Mouse (Mus musculus): Measurements from ENCODE around the gene Lce1m. TPM values are rescaled to one million over a fixed set of nuclear protein-coding genes. Genes with fewer than 3 reads are reported as not detected.

Lce1m gene
- total and polyA plus RNA-seq, 2 experiments from 2014 or later, result not detected

DNA sequence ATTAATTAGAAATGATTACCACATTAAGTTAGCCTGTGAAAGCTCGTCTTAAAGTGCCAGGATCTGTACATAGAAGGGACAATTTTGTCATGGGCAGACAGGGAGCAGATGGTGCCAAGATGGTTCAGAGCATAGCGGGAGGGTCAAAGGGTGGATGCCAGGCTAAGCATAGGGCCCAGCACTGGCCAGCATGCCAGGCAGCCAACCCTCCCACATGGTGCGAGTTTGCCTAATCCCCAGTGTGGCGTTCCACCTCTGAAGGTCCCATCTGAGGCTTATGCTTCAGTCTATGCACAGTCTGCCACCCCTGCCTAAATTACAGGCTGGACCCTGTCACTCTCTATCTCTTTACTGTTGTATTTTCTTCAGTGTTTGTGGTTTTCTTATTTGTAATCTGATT lies 16.0 kb downstream of the Lce1m start:
- no peaks in the 10 kb centered on the region for H3K9me3 ChIP-seq (replicated peaks; ENCODE audit: control insufficient read depth, low read length)
- no peak for ATAC-seq (ENCODE audit: insufficient read depth, low read depth)
- H3K27me3 ChIP-seq (ENCODE audit: control insufficient read depth, insufficient read depth, low read length), result no peaks in the 10 kb centered on the region
- H3K27ac ChIP-seq (ENCODE audit: low read depth), result no peak overlapping the region
- TF ChIP-seq CTCF (IDR thresholded peaks at IDR 0.05; ENCODE audit: low read depth), result no peak
- TF ChIP-seq EP300 (IDR thresholded peaks at IDR 0.05; ENCODE audit: low read depth), result no peak
- H3K36me3 ChIP-seq (replicated peaks; ENCODE audit: control insufficient read depth, insufficient read depth, low read length), result no peaks in the 10 kb centered on the region
- H3K9ac ChIP-seq (replicated peaks; ENCODE audit: low read depth, low read length), result no peak overlapping the region
- no peak overlapping the region for H3K4me2 ChIP-seq (ENCODE audit: low read depth, low read length)
- DNase-seq (ENCODE audit: low spot score), result no peak
- WGBS, result 58% methylated on average over 4 of the region's 4 CpGs
- no peaks in the 10 kb centered on the region for H3K4me1 ChIP-seq (ENCODE audit: control insufficient read depth, insufficient read depth)
- no peak overlapping the region for H3K4me3 ChIP-seq (ENCODE audit: low read depth, low read length)

DNA sequence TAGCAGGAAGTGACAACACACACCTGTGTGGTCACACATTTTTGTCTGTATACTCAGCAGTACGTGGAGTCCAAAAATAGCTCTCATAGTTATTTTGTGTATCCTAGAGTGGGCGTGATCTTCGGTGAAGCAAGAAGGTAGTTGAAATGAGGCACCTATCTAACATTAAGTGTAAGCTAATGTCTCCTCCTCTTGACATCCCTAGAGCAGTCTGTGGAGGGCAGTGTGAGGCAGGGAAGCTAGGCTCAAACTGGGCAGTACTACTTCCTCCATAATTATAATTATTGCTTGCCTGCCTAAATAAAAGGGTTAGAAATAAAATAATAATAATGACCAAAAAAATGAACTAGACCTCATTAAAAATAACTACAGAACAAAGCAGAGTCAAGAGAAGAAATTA lies 18.2 kb downstream of the Lce1m start:
- TF ChIP-seq CTCF (IDR thresholded peaks at IDR 0.05; ENCODE audit: low read depth) (no peak), EP300 (IDR thresholded peaks at IDR 0.05; ENCODE audit: low read depth) (no peak)
- WGBS, result 54% methylated on average over 3 of the region's 3 CpGs
- no peaks in the 10 kb centered on the region for H3K9me3 ChIP-seq (replicated peaks; ENCODE audit: control insufficient read depth, low read length)
- no peaks in the 10 kb centered on the region for H3K27me3 ChIP-seq (ENCODE audit: control insufficient read depth, insufficient read depth, low read length)
- no peaks in the 10 kb centered on the region for H3K36me3 ChIP-seq (replicated peaks; ENCODE audit: control insufficient read depth, insufficient read depth, low read length)
- no peak overlapping the region for H3K4me2 ChIP-seq (ENCODE audit: low read depth, low read length)
- no peak overlapping the region for H3K4me3 ChIP-seq (ENCODE audit: low read depth, low read length)
- no peaks in the 10 kb centered on the region for H3K4me1 ChIP-seq (ENCODE audit: control insufficient read depth, insufficient read depth)
- H3K9ac ChIP-seq (replicated peaks; ENCODE audit: low read depth, low read length), result no peak overlapping the region
- DNase-seq (ENCODE audit: low spot score), result no peak
- H3K27ac ChIP-seq (ENCODE audit: low read depth), result no peak overlapping the region
- no peak for ATAC-seq (ENCODE audit: insufficient read depth, low read depth)

DNA sequence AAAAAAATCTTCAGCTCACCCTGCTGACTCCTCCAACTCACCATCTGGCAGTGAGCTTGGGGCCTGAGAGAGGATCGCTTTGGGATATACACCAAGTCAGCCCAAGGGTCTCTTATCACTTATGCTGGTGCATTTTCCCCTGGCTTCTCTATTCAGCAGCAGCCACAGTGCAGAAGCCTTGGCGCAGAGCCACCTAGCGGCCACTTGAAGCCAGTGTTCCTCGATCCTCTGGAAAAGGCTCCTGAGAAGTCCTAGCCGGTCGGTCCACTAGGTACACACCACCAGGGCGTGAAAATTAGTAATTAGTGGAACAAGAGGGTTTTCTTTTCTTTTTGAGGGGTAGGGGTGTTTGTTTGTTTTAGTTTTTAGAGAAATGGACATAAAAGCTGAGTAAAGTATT lies 20.2 kb downstream of the Lce1m start:
- no peak overlapping the region for H3K27ac ChIP-seq (ENCODE audit: low read depth)
- no peaks in the 10 kb centered on the region for H3K27me3 ChIP-seq (ENCODE audit: control insufficient read depth, insufficient read depth, low read length)
- H3K9ac ChIP-seq (replicated peaks; ENCODE audit: low read depth, low read length), result no peak overlapping the region
- no peaks in the 10 kb centered on the region for H3K4me1 ChIP-seq (ENCODE audit: control insufficient read depth, insufficient read depth)
- no peak for TF ChIP-seq EP300 (IDR thresholded peaks at IDR 0.05; ENCODE audit: low read depth)
- peak; percentile 77 for TF ChIP-seq CTCF (IDR thresholded peaks at IDR 0.05; ENCODE audit: low read depth)
- WGBS, result under 1% methylated on average over 7 of the region's 7 CpGs
- H3K4me2 ChIP-seq (ENCODE audit: low read depth, low read length), result no peak overlapping the region
- ATAC-seq (ENCODE audit: insufficient read depth, low read depth) (peak; percentile 49; the same call in 1 of the 2 replicates), DNase-seq (ENCODE audit: low spot score) (peak; percentile 65)
- no peaks in the 10 kb centered on the region for H3K9me3 ChIP-seq (replicated peaks; ENCODE audit: control insufficient read depth, low read length)
- H3K36me3 ChIP-seq (replicated peaks; ENCODE audit: control insufficient read depth, insufficient read depth, low read length), result no peaks in the 10 kb centered on the region
- no peak overlapping the region for H3K4me3 ChIP-seq (ENCODE audit: low read depth, low read length)

DNA sequence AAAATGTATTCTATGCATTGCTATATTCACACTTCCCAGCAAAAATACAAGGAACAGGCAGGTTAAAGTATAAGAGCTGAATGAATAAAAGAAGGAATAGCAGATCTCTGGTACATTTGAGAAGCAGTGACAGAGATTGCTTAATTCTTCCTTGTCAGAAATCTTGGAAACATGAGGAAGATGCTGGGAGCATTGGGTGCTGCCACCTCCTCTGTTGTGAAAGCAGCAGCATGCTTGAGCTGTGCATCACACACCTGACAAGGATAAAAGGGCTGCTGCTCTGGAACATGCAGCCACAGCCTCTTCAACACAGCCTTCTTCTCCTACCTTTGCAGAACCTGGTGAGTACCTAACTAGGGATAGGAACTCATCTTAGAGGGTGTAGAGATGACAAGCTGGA lies 26.9 kb downstream of the Lce1m start, which contains the start of gene Lce3f:
Gene Lce3f (plus strand): TSS at position 301 of the 400 bp plus-strand sequence.
- Histone ChIP-seq H3K27me3 (ENCODE audit: control insufficient read depth, insufficient read depth, low read length) (no peaks in the 10 kb centered on the region), H3K9me3 (replicated peaks; ENCODE audit: control insufficient read depth, low read length) (no peaks in the 10 kb centered on the region), H3K4me2 (ENCODE audit: low read depth, low read length) (no peak within 1 kb of the TSS), H3K4me3 (ENCODE audit: low read depth, low read length) (no peak within 1 kb of the TSS), H3K9ac (replicated peaks; ENCODE audit: low read depth, low read length) (no peak within 1 kb of the TSS), H3K27ac (ENCODE audit: low read depth) (no peak within 1 kb of the TSS), H3K4me1 (ENCODE audit: control insufficient read depth, insufficient read depth) (no peaks in the 10 kb centered on the region), H3K36me3 (replicated peaks; ENCODE audit: control insufficient read depth, insufficient read depth, low read length) (no peaks in the 10 kb centered on the region)
- no peak for TF ChIP-seq EP300 (IDR thresholded peaks at IDR 0.05; ENCODE audit: low read depth)
- TF ChIP-seq CTCF (IDR thresholded peaks at IDR 0.05; ENCODE audit: low read depth), result no peak
- DNase-seq (ENCODE audit: low spot score) (no peak), ATAC-seq (ENCODE audit: insufficient read depth, low read depth) (no peak)

DNA sequence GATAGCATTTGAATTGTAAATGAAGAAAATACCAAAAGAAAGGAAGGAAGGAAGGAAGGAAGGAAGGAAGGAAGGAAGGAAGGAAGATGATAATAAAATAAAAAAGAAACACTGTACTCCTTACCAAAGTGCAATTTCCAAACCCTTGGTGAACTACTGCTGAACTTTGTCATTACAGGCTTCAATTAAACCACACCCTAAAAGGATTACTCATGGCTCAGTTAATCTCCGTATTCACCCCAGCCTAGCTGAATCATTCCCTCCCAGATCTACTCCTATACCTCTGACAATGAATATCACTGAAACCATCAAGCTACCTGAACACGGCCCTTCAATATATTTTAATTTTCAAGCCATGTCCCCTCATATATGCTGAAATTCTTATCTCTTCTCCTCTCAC lies 40.4 kb downstream of the Lce1m start:
- Histone ChIP-seq H3K4me3 (ENCODE audit: low read depth, low read length) (no peak overlapping the region), H3K36me3 (replicated peaks; ENCODE audit: control insufficient read depth, insufficient read depth, low read length) (no peaks in the 10 kb centered on the region), H3K9me3 (replicated peaks; ENCODE audit: control insufficient read depth, low read length) (no peaks in the 10 kb centered on the region), H3K27me3 (ENCODE audit: control insufficient read depth, insufficient read depth, low read length) (no peaks in the 10 kb centered on the region), H3K9ac (replicated peaks; ENCODE audit: low read depth, low read length) (no peak overlapping the region), H3K27ac (ENCODE audit: low read depth) (no peak overlapping the region), H3K4me1 (ENCODE audit: control insufficient read depth, insufficient read depth) (no peaks in the 10 kb centered on the region), H3K4me2 (ENCODE audit: low read depth, low read length) (no peak overlapping the region)
- 69% methylated on average over 2 of the region's 2 CpGs for WGBS
- no peak for ATAC-seq (ENCODE audit: insufficient read depth, low read depth)
- DNase-seq (ENCODE audit: low spot score), result no peak
- no peak for TF ChIP-seq EP300 (IDR thresholded peaks at IDR 0.05; ENCODE audit: low read depth)
- no peak for TF ChIP-seq CTCF (IDR thresholded peaks at IDR 0.05; ENCODE audit: low read depth)

Other genes starting within 250 kb of the Lce1m start
- not detected in 2 replicates for gene Lce1i, start 240.2 kb downstream of the Lce1m start, total RNA-seq (2014; rRNA removed; ENCODE audit: low replicate concordance)
- gene Lce1i, start 240.2 kb downstream of the Lce1m start, polyA plus RNA-seq (2015; fragmentation: Nextera tagmentation; extraction: Ambion mirVana), result not detected in 2 replicates
- gene Lce1j, start 228.5 kb downstream of the Lce1m start, total RNA-seq (2014; rRNA removed; ENCODE audit: low replicate concordance), result not detected in 2 replicates
- gene Lce1j, start 228.5 kb downstream of the Lce1m start, polyA plus RNA-seq (2015; fragmentation: Nextera tagmentation; extraction: Ambion mirVana), result not detected in 2 replicates
- gene Lce1k, start 211.2 kb downstream of the Lce1m start, total RNA-seq (2014; rRNA removed; ENCODE audit: low replicate concordance), result not detected in 2 replicates
- gene Lce1k, start 211.2 kb downstream of the Lce1m start, polyA plus RNA-seq (2015; fragmentation: Nextera tagmentation; extraction: Ambion mirVana), result not detected in 2 replicates
- gene Kprp, start 191.8 kb downstream of the Lce1m start, total RNA-seq (2014; rRNA removed; ENCODE audit: low replicate concordance), result not detected in 2 replicates
- gene Kprp, start 191.8 kb downstream of the Lce1m start, polyA plus RNA-seq (2015; fragmentation: Nextera tagmentation; extraction: Ambion mirVana), result not detected in 2 replicates
- not detected in 2 replicates for gene Lce1l, start 167.8 kb downstream of the Lce1m start, total RNA-seq (2014; rRNA removed; ENCODE audit: low replicate concordance)
- gene Lce1l, start 167.8 kb downstream of the Lce1m start, polyA plus RNA-seq (2015; fragmentation: Nextera tagmentation; extraction: Ambion mirVana), result not detected in 2 replicates
- not detected in 2 replicates for gene 2310050C09Rik, start 148.8 kb downstream of the Lce1m start, total RNA-seq (2014; rRNA removed; ENCODE audit: low replicate concordance)
- gene 2310050C09Rik, start 148.8 kb downstream of the Lce1m start, polyA plus RNA-seq (2015; fragmentation: Nextera tagmentation; extraction: Ambion mirVana), result not detected in 2 replicates
- gene Lce3a, start 92.8 kb downstream of the Lce1m start, total RNA-seq (2014; rRNA removed; ENCODE audit: low replicate concordance), result not detected in 2 replicates
- gene Lce3a, start 92.8 kb downstream of the Lce1m start, polyA plus RNA-seq (2015; fragmentation: Nextera tagmentation; extraction: Ambion mirVana), result not detected in 2 replicates
- gene Lce3b, start 86.1 kb downstream of the Lce1m start, total RNA-seq (2014; rRNA removed; ENCODE audit: low replicate concordance), result not detected in 2 replicates
- gene Lce3b, start 86.1 kb downstream of the Lce1m start, polyA plus RNA-seq (2015; fragmentation: Nextera tagmentation; extraction: Ambion mirVana), result not detected in 2 replicates
- not detected in 2 replicates for gene Lce3c, start 74.6 kb downstream of the Lce1m start, total RNA-seq (2014; rRNA removed; ENCODE audit: low replicate concordance)
- not detected in 2 replicates for gene Lce3c, start 74.6 kb downstream of the Lce1m start, polyA plus RNA-seq (2015; fragmentation: Nextera tagmentation; extraction: Ambion mirVana)
- gene Lce3d, start 61.7 kb downstream of the Lce1m start, total RNA-seq (2014; rRNA removed; ENCODE audit: low replicate concordance), result not detected in 2 replicates
- not detected in 2 replicates for gene Lce3d, start 61.7 kb downstream of the Lce1m start, polyA plus RNA-seq (2015; fragmentation: Nextera tagmentation; extraction: Ambion mirVana)
- gene Lce3e, start 52.0 kb downstream of the Lce1m start, total RNA-seq (2014; rRNA removed; ENCODE audit: low replicate concordance), result not detected in 2 replicates
- not detected in 2 replicates for gene Lce3e, start 52.0 kb downstream of the Lce1m start, polyA plus RNA-seq (2015; fragmentation: Nextera tagmentation; extraction: Ambion mirVana)
- gene Lce3f, start 26.8 kb downstream of the Lce1m start, total RNA-seq (2014; rRNA removed; ENCODE audit: low replicate concordance), result not detected in 2 replicates
- not detected in 2 replicates for gene Lce3f, start 26.8 kb downstream of the Lce1m start, polyA plus RNA-seq (2015; fragmentation: Nextera tagmentation; extraction: Ambion mirVana)
- not detected in 2 replicates for gene Crct1, start 3.4 kb downstream of the Lce1m start, total RNA-seq (2014; rRNA removed; ENCODE audit: low replicate concordance)
- gene Crct1, start 3.4 kb downstream of the Lce1m start, polyA plus RNA-seq (2015; fragmentation: Nextera tagmentation; extraction: Ambion mirVana), result not detected in 2 replicates
- gene Gm4858, start 49.8 kb upstream of the Lce1m start, total RNA-seq (2014; rRNA removed; ENCODE audit: low replicate concordance), result not detected in 2 replicates
- not detected in 2 replicates for gene Gm4858, start 49.8 kb upstream of the Lce1m start, polyA plus RNA-seq (2015; fragmentation: Nextera tagmentation; extraction: Ambion mirVana)
- not detected in 2 replicates for gene Crnn, start 125.7 kb upstream of the Lce1m start, total RNA-seq (2014; rRNA removed; ENCODE audit: low replicate concordance)
- gene Crnn, start 125.7 kb upstream of the Lce1m start, polyA plus RNA-seq (2015; fragmentation: Nextera tagmentation; extraction: Ambion mirVana), result not detected in 2 replicates
- not detected in 2 replicates for gene Flg2, start 178.2 kb upstream of the Lce1m start, total RNA-seq (2014; rRNA removed; ENCODE audit: low replicate concordance)
- gene Flg2, start 178.2 kb upstream of the Lce1m start, polyA plus RNA-seq (2015; fragmentation: Nextera tagmentation; extraction: Ambion mirVana), result not detected in 2 replicates